Mouse (Mus musculus): ENCODE results near the gene Rapsn.

Rapsn gene

DNA sequence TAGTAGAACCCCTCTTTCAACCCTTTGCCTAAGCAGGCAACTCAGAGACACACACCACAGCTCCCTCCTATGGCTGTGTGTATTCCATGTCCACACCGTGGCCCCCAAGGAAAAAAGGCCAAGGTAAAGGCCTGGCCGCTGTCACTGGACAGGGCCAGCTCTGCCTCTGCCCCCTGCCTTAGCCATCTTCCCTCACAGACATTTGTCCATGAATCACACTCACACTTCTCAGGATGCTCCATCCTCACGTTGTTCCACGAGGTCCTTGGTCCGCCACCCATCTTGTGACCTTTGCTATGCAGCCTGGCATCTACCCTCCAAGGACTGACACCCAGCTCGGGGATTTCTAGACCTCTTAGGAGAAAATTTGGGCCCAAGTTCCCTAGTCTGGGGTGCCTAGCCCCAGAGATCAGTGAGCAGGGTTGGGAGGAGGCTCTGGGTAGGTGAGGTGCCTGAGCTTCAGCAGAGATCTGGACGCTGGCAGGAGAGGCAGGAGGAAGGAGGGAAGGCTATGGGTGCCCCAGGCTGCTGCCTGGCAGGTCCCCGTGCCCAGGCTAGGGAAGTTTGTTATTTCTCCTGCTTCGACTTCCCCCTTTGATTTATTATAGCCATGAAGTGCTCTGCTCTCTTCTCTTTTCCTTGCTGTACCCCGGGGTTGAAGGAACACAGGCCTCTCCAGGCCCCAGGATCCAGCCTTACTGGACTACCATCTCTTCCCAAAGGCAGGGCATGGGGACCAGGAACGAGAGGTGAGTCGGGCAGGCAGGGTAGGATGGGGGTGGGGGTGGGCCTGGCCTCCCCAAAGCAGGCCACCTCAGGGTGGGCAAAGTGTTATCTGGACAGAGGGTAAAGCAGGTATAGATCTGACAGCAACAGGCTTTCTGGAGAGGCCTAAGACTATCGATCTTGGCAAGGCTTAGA lies 46.6 kb downstream of the Rapsn start, which contains the start of gene Spi1:
Gene Spi1, plus strand, starts transcription at position 616 of the 921 bp plus-strand sequence.
- DNase-seq = peak in 1 of 2 experiments; percentile 8

DNA sequence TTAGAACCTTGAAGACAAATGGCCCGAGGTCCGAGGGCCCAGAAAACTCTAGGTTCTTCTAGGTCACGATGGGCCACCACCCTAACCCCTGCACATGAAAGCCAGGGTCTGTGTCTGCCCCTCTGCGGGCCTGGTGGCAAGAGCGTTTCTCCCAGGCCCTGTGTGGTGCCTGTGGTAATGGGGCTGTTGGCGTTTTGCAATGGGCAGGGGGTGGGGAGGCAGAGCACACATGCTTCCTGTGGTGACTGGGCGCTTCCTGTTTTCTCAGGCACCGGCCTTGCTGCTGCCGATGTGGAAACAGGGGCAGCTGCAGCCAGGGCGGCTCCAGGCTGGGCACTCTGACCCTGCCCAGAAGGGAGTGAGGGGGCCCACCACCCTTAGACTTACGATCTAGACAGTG lies 47.4 kb downstream of the Rapsn start:
- DNase-seq = peak; percentile 79 to 82

DNA sequence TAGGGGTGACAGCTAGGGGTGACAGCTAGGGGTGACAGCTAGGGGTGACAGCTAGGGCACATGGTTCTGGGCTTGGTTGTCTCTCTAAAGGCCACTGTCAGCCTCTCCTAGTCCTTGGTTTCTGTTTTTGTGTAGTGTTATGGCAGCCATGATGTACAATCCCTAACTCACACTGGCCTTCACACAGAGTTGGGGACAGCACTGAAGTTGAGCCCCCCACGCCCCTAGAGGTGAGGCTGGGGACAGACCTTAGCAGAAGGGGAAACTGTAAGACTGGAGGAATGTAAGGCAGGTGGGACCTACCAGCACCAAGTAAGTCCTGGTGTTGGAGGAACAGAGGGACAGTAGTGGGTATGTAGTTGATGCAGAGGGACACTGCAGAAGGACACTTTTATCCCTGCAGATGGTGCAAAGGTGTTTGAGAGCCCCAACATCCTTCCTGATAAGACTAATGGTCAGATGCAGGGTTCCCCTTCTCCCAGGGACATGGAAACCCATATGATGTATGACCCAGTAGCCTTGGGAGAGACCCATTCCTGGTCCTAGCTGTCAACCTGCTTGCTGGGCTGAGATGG lies 48.0 kb downstream of the Rapsn start:
- DNase-seq = peak in 1 of 2 experiments; percentile 51

DNA sequence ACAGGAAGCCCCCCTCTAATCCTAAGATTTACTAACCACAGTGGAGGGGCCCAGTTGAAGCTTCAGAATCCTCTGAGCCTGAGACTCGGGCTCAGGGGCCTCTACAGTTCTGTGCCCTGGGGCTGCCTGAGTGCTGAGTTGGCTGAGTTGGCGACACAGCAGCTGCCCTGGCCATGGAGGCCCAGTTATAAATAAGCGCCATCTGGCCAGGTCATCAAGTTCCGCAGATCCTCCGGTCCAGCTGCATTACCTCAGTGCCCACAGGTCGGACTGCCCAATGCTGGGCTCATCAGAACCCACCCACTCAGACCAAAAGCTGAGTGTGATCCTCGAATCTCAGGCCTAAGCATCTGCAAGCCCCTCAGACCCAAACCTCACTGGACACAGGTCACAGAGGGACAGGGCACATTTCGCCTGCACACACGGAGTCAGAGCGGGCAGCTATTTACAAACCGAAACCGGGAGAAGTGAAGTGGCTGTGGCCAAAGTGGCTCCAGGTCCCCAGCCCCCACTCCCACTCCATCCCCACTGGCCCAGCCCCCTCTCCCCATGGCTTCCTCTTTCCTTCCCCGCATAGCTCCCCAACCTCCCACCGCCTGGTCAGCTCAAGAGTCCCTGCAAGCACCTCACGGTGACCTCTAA lies 48.9 kb downstream of the Rapsn start:
- DNase-seq = no peak

DNA sequence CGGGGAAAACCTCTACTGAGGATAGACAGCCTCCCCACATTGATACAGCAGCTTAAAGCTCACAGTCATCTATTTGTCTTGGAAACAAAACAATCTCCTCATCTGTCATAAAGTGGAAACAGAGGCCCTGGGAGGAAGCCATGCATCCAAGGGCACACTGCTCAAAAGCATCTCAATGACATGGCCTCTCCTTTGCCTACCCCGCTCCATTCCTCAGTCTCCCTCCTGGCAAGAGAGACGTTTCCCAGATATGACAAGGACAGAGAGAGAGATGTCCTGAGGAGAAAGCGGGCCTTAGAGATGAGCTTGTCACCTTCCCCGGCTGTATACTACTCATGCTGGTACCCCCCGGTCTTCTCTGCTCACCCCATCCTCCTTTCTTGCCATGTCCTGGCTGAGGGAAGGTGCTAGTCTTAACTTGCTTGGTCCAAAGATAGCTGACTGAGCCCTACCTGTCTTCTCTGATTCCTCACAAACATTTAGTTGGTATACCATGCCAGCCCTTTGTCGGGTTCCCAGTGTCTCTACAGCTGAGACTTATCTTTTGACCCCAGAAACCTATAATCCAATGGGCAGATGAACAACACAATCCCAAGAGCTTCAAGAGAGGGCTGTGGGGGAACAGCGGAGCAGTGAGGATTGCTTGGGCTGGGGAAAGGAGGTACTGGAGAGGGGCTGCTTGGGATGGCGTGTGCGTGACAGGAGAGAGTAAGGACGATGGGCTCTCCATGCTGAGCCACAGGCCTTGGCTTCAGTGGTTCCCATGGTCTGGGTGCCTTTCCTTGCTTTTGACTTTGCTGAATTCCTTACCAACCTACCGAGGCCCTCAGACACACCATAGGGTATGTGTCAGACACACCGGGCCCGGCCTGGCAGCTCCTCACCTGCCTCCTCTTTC lies 50.3 kb downstream of the Rapsn start:
- no peak for DNase-seq

DNA sequence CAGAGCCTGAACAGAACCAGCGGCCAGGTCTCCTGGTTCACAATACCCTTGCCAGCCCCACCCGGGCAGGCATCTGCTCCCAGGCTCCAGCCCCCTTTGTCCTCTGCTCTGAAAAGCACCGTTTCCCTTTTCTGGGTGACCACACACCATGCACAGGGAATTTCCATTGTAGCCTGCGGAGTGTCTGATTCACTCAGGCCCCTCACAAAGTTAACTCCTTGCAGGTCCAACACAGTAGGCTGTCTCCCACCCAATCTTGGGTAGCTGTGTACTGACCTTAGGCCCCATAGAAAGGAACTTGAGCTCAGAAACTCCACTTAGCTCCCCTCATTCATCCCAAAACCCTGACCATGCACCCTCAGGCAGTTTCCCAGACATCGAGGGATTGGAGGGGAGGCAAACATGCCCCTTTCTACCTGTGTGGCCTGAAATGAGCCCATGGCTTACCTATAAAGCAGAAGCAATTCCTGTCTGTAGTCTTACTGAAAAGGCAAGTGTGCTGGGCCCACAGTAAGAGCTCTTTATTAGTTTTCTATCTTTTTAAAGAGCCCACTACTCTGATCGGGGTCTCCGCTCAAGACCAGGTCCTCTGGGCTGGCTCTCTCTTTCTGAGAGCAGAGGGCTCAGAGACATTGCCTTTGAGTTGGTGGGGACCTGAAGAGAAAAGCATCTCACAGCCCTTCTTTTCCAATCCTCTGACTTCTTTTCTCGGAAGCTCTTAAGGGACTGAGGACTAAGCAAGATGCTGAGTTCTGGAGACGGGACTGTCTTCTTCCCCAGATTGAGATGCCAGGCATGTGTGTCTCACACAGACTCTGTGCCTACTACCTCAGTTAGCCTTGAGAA lies 51.2 kb downstream of the Rapsn start:
- DNase-seq = no peak

DNA sequence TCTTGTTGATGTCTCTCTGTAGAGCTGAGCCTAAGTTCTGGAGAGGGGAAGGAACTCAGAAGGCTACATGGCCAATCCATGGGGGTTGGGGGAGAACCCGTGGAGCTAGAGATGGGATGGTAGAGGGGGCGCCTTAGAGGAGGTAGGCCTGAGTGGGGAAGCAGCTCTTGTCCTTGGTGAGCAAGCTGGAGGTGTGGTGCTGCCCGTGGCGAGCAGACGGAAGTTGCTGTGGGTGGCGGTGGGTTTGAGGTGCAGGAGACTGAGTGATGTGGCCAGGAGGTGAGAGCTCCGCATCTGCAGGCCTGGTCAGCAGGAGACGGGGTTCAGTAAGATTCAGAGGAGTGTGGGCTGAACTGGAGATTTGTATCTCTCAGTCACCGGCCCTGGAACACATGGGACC lies 52.0 kb downstream of the Rapsn start:
- peak in 1 of 2 experiments; percentile 28 for DNase-seq

DNA sequence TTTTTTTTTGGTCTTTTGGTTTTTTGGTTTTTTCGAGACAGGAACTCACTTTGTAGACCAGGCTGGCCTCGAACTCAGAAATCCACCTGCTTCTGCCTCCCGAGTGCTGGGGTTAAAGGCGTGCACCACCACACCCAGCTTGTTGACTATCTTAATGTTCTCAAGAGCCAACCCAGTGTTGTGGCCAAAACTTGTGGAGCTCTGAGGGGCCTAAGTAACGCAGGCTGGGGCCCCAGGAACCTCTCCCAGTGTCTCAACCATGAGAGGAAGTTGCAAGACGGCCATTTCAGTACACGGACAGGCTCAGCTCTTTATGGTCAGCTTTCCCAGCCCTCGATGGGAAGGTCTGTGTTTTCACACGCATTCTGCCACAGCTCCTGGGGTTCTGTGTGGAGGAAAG lies 53.6 kb downstream of the Rapsn start:
- DNase-seq = no peak

DNA sequence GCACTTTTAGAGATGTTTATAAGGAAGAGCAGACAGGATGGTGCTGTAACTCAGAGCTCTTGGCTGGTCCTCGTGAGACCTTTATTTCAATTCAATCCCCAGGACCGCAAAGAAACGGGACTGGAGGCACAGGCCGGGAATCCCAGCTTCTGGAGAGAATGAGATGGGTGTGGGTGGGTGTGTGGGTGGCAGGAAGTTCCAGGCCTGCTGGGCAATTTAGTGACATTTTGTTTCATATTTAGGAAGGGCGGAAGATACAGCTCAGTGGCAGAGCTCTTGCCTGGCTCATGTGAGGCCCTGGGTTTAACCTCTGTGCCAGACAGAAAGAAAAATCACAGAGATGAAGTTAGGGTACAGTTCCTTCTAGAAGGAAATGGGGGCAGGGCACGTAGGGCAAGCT lies 54.8 kb downstream of the Rapsn start:
- no peak for DNase-seq

DNA sequence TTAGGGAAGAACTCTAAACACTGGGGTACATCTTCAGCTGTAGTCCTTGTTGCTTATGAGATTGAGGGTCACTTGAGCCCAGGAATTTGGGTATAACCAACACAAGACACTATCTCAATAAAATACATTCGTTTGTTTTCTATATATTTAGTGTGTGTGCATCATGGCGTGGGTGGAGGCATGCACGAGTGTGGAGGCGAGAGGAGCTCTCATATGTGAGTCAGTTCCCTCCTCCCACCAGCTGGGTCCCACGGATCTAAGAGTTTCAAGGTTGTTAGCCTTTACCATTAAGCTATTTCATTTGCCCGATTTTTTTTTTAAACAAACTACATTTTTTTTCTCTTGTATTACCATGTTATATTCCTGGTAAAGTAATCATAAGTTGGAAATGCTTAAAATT lies 55.4 kb downstream of the Rapsn start:
- DNase-seq = no peak
